Mouse (Mus musculus) liver, postnatal 0 days (tissue): ENCODE results near the gene Tmbim7.

Experiments used
- CTCF ChIP-seq: sonication (generic); IDR thresholded peaks from 2 replicates; pipeline ENCODE4 v1.5.1; 2016; ENCODE audit warnings: antibody characterized with exemption, low read depth
- EP300 ChIP-seq: IDR thresholded peaks from 2 replicates; pipeline ENCODE4 v1.6.1; 2016; ENCODE audit warnings: antibody characterized with exemption, low read depth, mild to moderate bottlenecking

DNA sequence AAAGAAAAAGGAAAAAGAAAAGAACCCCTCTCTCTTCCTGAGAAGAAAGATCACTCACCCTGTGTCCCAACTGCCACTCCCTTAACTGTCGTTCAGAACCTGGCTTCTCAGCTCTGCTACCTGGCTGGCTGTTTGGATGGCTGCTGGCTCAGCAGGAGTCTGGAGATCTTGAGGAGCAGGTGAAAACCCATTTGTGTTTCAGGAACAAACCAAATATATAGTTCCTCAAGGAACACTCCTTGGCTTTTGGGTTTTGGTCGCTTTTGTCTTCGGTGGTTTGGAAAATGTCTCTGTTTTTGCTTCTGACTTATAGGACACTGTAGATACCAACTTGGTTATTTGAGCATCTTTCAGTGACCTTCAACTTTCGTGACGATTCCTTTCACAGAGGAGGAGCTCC, 6.1 kb downstream of the Tmbim7 start, which contains the start of gene Gatad1:
- TF ChIP-seq CTCF (no peak), EP300 (no peak)
